Mouse (Mus musculus) C2C12 (cell line): ENCODE data around the gene Ccdc183. TPM values are rescaled to one million over a fixed set of nuclear protein-coding genes. Genes with fewer than 3 reads are reported as not detected.
A peak's percentile ranks its signal among the peaks of the same experiment; 100 is the strongest.

Experiments
- H3K27me3 ChIP-seq: one replicate; pipeline ENCODE4 v1.6.1; 2011; ENCODE audit not compliant: control insufficient read depth, insufficient read depth, insufficient read length
- H3K36me3 ChIP-seq: one replicate; pipeline ENCODE4 v1.6.1; 2011; ENCODE audit not compliant: control insufficient read depth, insufficient read depth
- H3K4me3 ChIP-seq: one replicate; pipeline ENCODE4 v1.5.1; 2011; ENCODE audit warnings: mild to moderate bottlenecking, control low read depth; ENCODE audit not compliant: poor library complexity, insufficient read depth, severe bottlenecking
- H3K79me2 ChIP-seq: one replicate; pipeline ENCODE4 v1.6.1; 2011; ENCODE audit not compliant: control insufficient read depth, insufficient read depth
- H3K79me3 ChIP-seq: one replicate; pipeline ENCODE4 v1.6.1; 2011; ENCODE audit warnings: low read depth, control low read depth
- H3ac ChIP-seq: one replicate; pipeline ENCODE3; 2011; ENCODE audit warnings: low read depth; ENCODE audit not compliant: control insufficient read depth, insufficient read length
- CEBPB ChIP-seq: IDR thresholded peaks from one replicate; pipeline ENCODE4 v1.6.1; 2011; ENCODE audit warnings: low read depth, mild to moderate bottlenecking, control low read depth, moderate library complexity
- CTCF ChIP-seq: IDR thresholded peaks from one replicate; pipeline ENCODE4 v1.5.1; 2011; ENCODE audit not compliant: control insufficient read depth, insufficient read depth, insufficient read length
- FOSL1 ChIP-seq: IDR thresholded peaks from one replicate; pipeline ENCODE4 v1.8.0; 2011; ENCODE audit warnings: mild to moderate bottlenecking, low read length; ENCODE audit not compliant: poor library complexity, insufficient read depth, severe bottlenecking
- MAX ChIP-seq: IDR thresholded peaks from one replicate; pipeline ENCODE4 v1.6.1; 2011; ENCODE audit warnings: mild to moderate bottlenecking, control low read depth
- MYOD1 ChIP-seq: IDR thresholded peaks from one replicate; pipeline ENCODE4 v1.6.1; 2011; ENCODE audit warnings: low read depth; ENCODE audit not compliant: control insufficient read depth, insufficient read length
- MYOG ChIP-seq: IDR thresholded peaks from one replicate; pipeline ENCODE4 v1.6.1; 2011; ENCODE audit not compliant: control insufficient read depth, insufficient read length; ENCODE audit errors: extremely low read depth
- USF1 ChIP-seq: IDR thresholded peaks from one replicate; pipeline ENCODE4 v1.6.1; 2011; ENCODE audit warnings: low read depth, mild to moderate bottlenecking, control low read depth, moderate library complexity
- polyA plus RNA-seq: library from polyadenylated mRNA; unstranded; fragments of >200 nt; fragmentation: generic; extraction: Trizol; gene quantifications from one replicate; pipeline ENCODE4 v1.2.1, GENCODE M21; 2012; ENCODE audit warnings: missing spikeins

The Ccdc183 gene
- polyA plus RNA-seq, 1 experiment = 0.15 TPM

DNA sequence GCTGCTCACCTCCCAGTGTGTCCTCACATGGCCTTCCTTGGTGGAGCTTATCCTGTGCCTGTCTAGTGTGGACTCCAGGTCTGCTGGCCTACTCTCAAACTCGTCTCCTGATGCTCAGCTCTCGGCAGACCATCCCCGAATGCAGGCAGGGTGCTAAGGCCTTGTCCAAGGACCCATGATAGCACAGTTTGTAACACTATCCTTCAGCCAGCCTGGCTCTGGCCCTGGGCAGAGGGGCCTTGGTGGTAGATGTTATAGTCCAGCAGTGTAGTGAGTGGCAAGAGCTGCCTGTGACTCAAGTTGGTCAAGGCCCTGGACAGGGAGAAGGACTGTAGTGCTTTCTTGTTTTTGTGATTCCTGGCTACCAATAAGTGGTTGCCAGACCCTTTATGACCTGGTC is 16.1 kb upstream of the Ccdc183 start:
- H3K36me3 ChIP-seq = no peaks in the 10 kb centered on the region
- H3K79me3 ChIP-seq = no peaks in the 10 kb centered on the region
- H3K79me2 ChIP-seq = no peaks in the 10 kb centered on the region
- H3K27me3 ChIP-seq = peaks cover 4% of the 10 kb centered on the region
- no peak for TF ChIP-seq CEBPB
- no peak for TF ChIP-seq FOSL1
- no peak for TF ChIP-seq MYOD1
- TF ChIP-seq USF1 = no peak
- TF ChIP-seq MYOG = no peak
- no peak for TF ChIP-seq MAX
- no peak for TF ChIP-seq CTCF
- H3ac ChIP-seq = no peak overlapping the region
- H3K4me3 ChIP-seq = no peak overlapping the region

DNA sequence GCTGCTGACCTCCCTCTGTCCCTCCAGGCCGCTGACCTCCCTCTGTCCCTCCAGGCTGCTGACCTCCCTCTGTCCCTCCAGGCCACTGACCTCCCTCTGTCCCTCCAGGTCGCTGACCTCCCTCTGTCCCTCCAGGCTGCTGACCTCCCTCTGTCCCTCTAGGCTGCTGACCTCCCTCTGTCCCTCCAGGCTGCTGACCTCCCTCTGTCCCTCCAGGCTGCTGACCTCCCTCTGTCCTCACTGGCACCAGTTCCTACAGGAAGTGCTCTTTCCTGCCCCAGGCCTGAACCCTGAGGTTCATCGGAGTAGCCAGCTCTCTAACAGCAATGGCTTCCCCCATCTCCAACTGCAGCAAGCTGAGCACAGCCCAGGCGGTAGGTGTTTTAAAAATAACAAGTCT is 11.3 kb upstream of the Ccdc183 start:
- H3K27me3 ChIP-seq = peaks cover 22% of the 10 kb centered on the region
- no peaks in the 10 kb centered on the region for H3K79me3 ChIP-seq
- H3K4me3 ChIP-seq = no peak overlapping the region
- no peak for TF ChIP-seq MAX
- no peak for TF ChIP-seq MYOG
- TF ChIP-seq MYOD1 = no peak
- TF ChIP-seq FOSL1 = no peak
- H3K36me3 ChIP-seq = no peaks in the 10 kb centered on the region
- H3K79me2 ChIP-seq = no peaks in the 10 kb centered on the region
- no peak overlapping the region for H3ac ChIP-seq

DNA sequence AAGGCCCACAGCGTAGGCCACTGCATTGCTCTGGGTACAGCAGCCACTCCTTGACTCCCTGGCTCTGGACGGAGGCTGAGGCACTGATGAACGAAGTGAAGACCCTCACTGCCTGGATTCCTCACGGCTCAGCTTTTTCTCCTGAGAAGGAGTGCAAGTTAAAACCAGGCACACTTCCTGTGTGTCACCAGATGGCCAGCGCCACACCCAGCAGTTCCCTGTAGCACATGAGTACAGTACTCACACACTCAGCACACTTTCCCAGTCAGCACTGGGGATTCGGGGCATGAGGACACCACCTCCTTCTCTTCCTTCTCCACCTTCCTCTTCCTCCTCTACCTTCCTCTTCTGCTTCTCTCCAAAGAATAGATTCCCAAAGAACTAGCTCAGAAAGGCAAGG is 10.3 kb upstream of the Ccdc183 start, which contains the start of gene Fcna:
TSS of gene Fcna (minus strand) at position 220 of the 400 bp plus-strand sequence.
- Histone ChIP-seq H3K79me2 (no peaks in the 10 kb centered on the region), H3K79me3 (no peaks in the 10 kb centered on the region), H3K4me3 (no peak within 1 kb of the TSS), H3K36me3 (no peaks in the 10 kb centered on the region), H3ac (no peak within 1 kb of the TSS), H3K27me3 (peaks cover 26% of the 10 kb centered on the region)
- TF ChIP-seq MYOG (no peak), USF1 (no peak), FOSL1 (no peak), CEBPB (no peak), MAX (no peak), CTCF (no peak), MYOD1 (no peak)

DNA sequence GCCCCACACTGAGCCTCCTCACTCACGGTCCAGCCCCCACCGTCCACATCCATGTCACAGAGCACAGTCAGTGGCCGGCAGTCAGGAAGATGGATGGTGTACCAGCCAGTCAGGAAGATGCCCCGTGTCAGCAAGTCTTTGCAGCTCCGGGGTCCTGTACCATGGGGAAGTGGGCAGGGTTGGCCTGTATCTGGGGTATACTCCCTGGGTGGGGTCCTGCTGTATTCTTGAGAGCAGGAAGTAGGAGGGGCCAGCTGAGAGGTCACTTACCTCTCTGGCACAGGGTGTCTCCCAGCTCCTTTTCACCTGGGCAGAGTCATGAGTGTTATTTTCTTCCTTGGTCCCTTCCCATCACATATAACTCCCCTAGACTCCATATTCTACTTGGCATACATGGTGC is 8.5 kb upstream of the Ccdc183 start:
- H3K36me3 ChIP-seq = no peaks in the 10 kb centered on the region
- peaks cover 26% of the 10 kb centered on the region for H3K27me3 ChIP-seq
- H3K4me3 ChIP-seq = no peak overlapping the region
- no peaks in the 10 kb centered on the region for H3K79me2 ChIP-seq
- H3ac ChIP-seq = no peak overlapping the region
- TF ChIP-seq USF1 = no peak
- no peak for TF ChIP-seq CEBPB
- no peak for TF ChIP-seq MYOG
- no peak for TF ChIP-seq FOSL1
- no peak for TF ChIP-seq MAX
- no peak for TF ChIP-seq CTCF
- TF ChIP-seq MYOD1 = no peak
- H3K79me3 ChIP-seq = no peaks in the 10 kb centered on the region

DNA sequence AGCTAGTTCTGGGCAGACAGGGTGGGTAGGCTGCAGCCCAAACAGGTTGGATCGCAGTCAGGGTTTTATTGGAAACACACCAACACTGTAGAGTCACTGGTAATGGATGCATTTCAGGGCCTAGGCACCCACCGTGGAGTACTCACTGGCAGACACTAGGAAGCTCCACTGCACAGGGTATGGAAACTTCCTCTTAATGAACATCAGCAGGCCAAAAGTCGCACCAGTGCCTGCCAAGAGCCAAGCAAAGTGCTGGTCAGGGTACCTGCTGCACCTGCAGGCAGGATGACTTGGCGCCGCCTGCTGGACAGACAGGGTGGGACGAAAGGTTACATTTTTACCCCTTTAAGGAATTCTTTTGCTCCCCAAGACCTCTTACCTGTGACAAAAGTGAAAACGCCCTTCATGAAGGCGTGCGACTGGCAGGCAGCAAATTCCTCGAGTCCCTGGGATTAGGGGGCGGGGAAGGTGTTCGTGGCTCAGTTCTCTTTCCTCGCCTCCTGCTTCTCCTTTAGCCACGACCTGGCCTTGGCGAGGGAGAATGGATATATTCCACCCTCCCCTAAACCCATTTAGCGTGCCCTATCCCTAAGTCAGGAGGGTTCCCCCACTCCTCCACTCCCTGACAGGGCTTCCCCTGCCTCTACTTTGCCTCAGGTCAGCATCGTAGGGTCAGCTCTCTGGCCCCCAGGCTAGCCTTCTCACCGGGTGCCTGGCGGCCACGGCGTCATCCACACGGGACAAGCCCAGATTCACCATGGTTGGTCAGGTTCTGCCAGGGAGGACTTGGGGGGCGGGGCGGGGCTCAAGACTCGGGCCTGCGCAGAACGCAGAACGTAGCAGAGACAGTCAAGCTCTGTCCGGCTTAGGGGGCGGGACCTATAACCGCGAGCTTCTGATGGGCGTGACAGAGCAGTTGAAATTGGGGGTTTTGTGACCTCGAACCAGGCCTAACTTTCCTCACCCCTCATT is 4.0 kb upstream of the Ccdc183 start, which contains the start of gene Tmem141:
TSS of gene Tmem141 (minus strand) at position 777 of the 972 bp plus-strand sequence.
- TF ChIP-seq FOSL1 = no peak
- no peak for TF ChIP-seq MAX
- TF ChIP-seq USF1 = no peak
- no peak for TF ChIP-seq MYOG
- peak; percentile 42 for TF ChIP-seq CTCF
- no peak for TF ChIP-seq CEBPB
- TF ChIP-seq MYOD1 = no peak
- no peaks in the 10 kb centered on the region for H3K79me2 ChIP-seq
- peak within 1 kb of the TSS; percentile 31 for H3ac ChIP-seq
- H3K36me3 ChIP-seq = no peaks in the 10 kb centered on the region
- no peak within 1 kb of the TSS for H3K4me3 ChIP-seq
- peaks cover 36% of the 10 kb centered on the region for H3K27me3 ChIP-seq
- no peaks in the 10 kb centered on the region for H3K79me3 ChIP-seq

DNA sequence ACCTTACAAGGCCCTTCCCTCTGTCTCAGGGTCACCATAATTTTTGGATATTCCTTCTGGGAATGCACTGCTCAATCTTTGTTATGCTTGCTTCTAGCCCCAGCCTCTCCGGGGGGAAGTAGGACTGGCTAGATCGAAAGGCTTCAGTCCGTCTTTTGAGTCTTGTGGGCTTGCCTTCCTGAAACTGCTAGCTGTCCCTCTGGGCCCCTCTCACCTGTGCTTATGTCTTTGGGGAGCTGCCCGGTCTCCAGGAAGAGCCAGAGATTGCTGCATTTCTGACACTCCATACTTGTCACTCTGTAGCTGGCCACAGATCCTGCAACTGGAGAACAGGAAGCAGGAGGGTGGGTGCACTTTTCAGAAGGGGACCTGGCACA is 3.4 kb upstream of the Ccdc183 start:
- Histone ChIP-seq H3K79me2 (no peaks in the 10 kb centered on the region), H3ac (no peak overlapping the region), H3K36me3 (no peaks in the 10 kb centered on the region), H3K4me3 (no peak overlapping the region), H3K79me3 (no peaks in the 10 kb centered on the region), H3K27me3 (peaks cover 39% of the 10 kb centered on the region)
- TF ChIP-seq CEBPB = no peak
- TF ChIP-seq USF1 = no peak
- no peak for TF ChIP-seq CTCF
- no peak for TF ChIP-seq MYOD1
- TF ChIP-seq MAX = no peak
- no peak for TF ChIP-seq MYOG
- no peak for TF ChIP-seq FOSL1
